Mouse (Mus musculus) liver, embryonic 14.5 days (tissue): ENCODE results near the gene Nfia. TPM values are rescaled to one million over a fixed set of nuclear protein-coding genes. Genes with fewer than 3 reads are reported as not detected.

Source experiments
- ATAC-seq: fragments of 200-750 bp; cut with Nextera tagmentation; 2 replicates; pipeline ENCODE4 v1.8.0; 2017; ENCODE audit warnings: moderate number of reproducible peaks, mild to moderate bottlenecking, moderate library complexity; ENCODE audit not compliant: insufficient read depth
- DNase-seq, 3 experiments: peaks; one replicate each; pipeline ENCODE4 v3.0.0-alpha.2; 2012 to 2013; ENCODE audit warnings: low read depth in 3 of 3, low spot score in 3 of 3
- H3K27ac ChIP-seq: fragments of 300-500 bp; sonication (generic); 2 replicates; pipeline ENCODE4 v1.5.1; 2014; ENCODE audit warnings: moderate library complexity, mild to moderate bottlenecking, control low read depth, inconsistent platforms
- H3K27me3 ChIP-seq: fragments of 300-500 bp; sonication (generic); 2 replicates; pipeline ENCODE4 v1.6.1; 2014; ENCODE audit warnings: mild to moderate bottlenecking, low read length, moderate library complexity; ENCODE audit not compliant: control insufficient read depth, insufficient read depth
- H3K36me3 ChIP-seq: fragments of 300-500 bp; sonication (generic); replicated peaks from 2 replicates; pipeline ENCODE4 v1.6.1; 2014; ENCODE audit warnings: low read depth; ENCODE audit not compliant: control insufficient read depth, insufficient read depth
- H3K4me1 ChIP-seq, 2 experiments: fragments of 200-500 bp in 1 of 2; fragments of 300-500 bp in 1 of 2; sonication (generic) in 1 of 2; replicated peaks; 2 replicates each; pipeline ENCODE4 v1.6.1; 2012 to 2014; ENCODE audit warnings: antibody characterized with exemption in 1 of 2, inconsistent platforms in 1 of 2, low read length in 1 of 2; ENCODE audit not compliant: control insufficient read depth in 2 of 2, insufficient read depth in 2 of 2
- H3K4me2 ChIP-seq: fragments of 300-500 bp; sonication (generic); 2 replicates; pipeline ENCODE4 v1.6.1; 2014; ENCODE audit warnings: low read depth, mild to moderate bottlenecking, control low read depth, moderate library complexity
- H3K4me3 ChIP-seq, 2 experiments: fragments of 200-500 bp in 1 of 2; fragments of 300-500 bp in 1 of 2; sonication (generic) in 1 of 2; 2 replicates each; pipeline ENCODE4 v1.5.1; 2012 to 2014; ENCODE audit warnings: low read depth in 2 of 2, low read length in 2 of 2, mild to moderate bottlenecking in 2 of 2, control low read depth in 1 of 2, inconsistent platforms in 1 of 2, moderate library complexity in 1 of 2; ENCODE audit not compliant: insufficient read depth in 1 of 2
- H3K9ac ChIP-seq: fragments of 300-500 bp; sonication (generic); replicated peaks from 2 replicates; pipeline ENCODE4 v1.6.1; 2014; ENCODE audit warnings: mild to moderate bottlenecking, control low read depth, moderate library complexity
- H3K9me3 ChIP-seq: fragments of 300-500 bp; sonication (generic); 2 replicates; pipeline ENCODE4 v1.6.1; 2016; ENCODE audit warnings: low read length, mixed read lengths; ENCODE audit not compliant: control insufficient read depth
- CTCF ChIP-seq: IDR thresholded peaks from 2 replicates; pipeline ENCODE4 v1.5.1; 2016; ENCODE audit warnings: antibody characterized with exemption, low read depth, control low read depth
- EP300 ChIP-seq: IDR thresholded peaks from 2 replicates; pipeline ENCODE4 v1.6.1; 2016; ENCODE audit warnings: antibody characterized with exemption, low read depth
- WGBS: fragments of 180-500 bp; shearing (Covaris S2); extraction: QIAGEN DNeasy Blood & Tissue Kit; methylation state at CpG from one replicate; pipeline ENCODE4 v1.1.7; 2014; ENCODE audit not compliant: insufficient replicate concordance; 5-methylcytosine and 5-hydroxymethylcytosine counted together
- polyA plus RNA-seq, 2 experiments: library from polyadenylated mRNA; depleted of rRNA in 1 of 2; stranded (reverse) in 1 of 2; unstranded in 1 of 2; fragments of >200 nt; fragmentation: Nextera tagmentation in 1 of 2; extraction: Ambion mirVana in 1 of 2; gene quantifications; 2 replicates each; pipeline versions ENCODE4 v1.2.1 to v1.2.3; 2012 to 2014

The Nfia gene
- polyA plus RNA-seq, 2 experiments = 1.0 to 2.6 TPM

- H3K4me3 ChIP-seq = no peak overlapping the region
- no peaks in the 10 kb centered on the region for H3K27me3 ChIP-seq
- no peak overlapping the region for H3K4me2 ChIP-seq
- no peaks in the 10 kb centered on the region for H3K36me3 ChIP-seq
- no peak overlapping the region for H3K27ac ChIP-seq
- H3K9me3 ChIP-seq = no peaks in the 10 kb centered on the region
- DNase-seq = no peak
- ATAC-seq = no peak
- WGBS = 71% methylated on average over 4 of the region's 4 CpGs
- no peak overlapping the region for H3K9ac ChIP-seq
- no peaks in the 10 kb centered on the region for H3K4me1 ChIP-seq
- TF ChIP-seq EP300 (no peak), CTCF (no peak)
Observed at GRCm38 (mm10) chr4:98115401-98115800, 342.9 kb downstream of the Nfia start.

GRCm38 (mm10) chr4:98116046-98116445 lies 343.5 kb downstream of the Nfia start:
- Histone ChIP-seq H3K36me3 (no peaks in the 10 kb centered on the region), H3K4me2 (no peak overlapping the region), H3K4me3 (no peak overlapping the region), H3K9ac (no peak overlapping the region), H3K27ac (no peak overlapping the region), H3K4me1 (no peaks in the 10 kb centered on the region), H3K27me3 (no peaks in the 10 kb centered on the region), H3K9me3 (no peaks in the 10 kb centered on the region)
- WGBS = 65% methylated on average over 7 of the region's 7 CpGs
- ATAC-seq (no peak), DNase-seq (no peak)
- TF ChIP-seq EP300 (no peak), CTCF (no peak)

- ATAC-seq (no peak), DNase-seq (no peak)
- no peaks in the 10 kb centered on the region for H3K9me3 ChIP-seq
- H3K4me3 ChIP-seq = no peak overlapping the region
- WGBS = 67% methylated on average over 3 of the region's 3 CpGs
- no peaks in the 10 kb centered on the region for H3K27me3 ChIP-seq
- H3K9ac ChIP-seq = no peak overlapping the region
- H3K4me1 ChIP-seq = no peaks in the 10 kb centered on the region
- no peak overlapping the region for H3K4me2 ChIP-seq
- H3K36me3 ChIP-seq = no peaks in the 10 kb centered on the region
- TF ChIP-seq EP300 = no peak
- no peak for TF ChIP-seq CTCF
- no peak overlapping the region for H3K27ac ChIP-seq
Observed at GRCm38 (mm10) chr4:98118126-98118525, 345.6 kb downstream of the Nfia start.

- Histone ChIP-seq H3K9me3 (no peaks in the 10 kb centered on the region), H3K36me3 (no peaks in the 10 kb centered on the region), H3K4me3 (no peak overlapping the region), H3K9ac (no peak overlapping the region), H3K27ac (no peak overlapping the region), H3K27me3 (no peaks in the 10 kb centered on the region), H3K4me1 (no peaks in the 10 kb centered on the region), H3K4me2 (no peak overlapping the region)
- 53% methylated on average over 10 of the region's 10 CpGs for WGBS
- no peak for ATAC-seq
- DNase-seq = no peak
- TF ChIP-seq EP300 (no peak), CTCF (no peak)
Observed at GRCm38 (mm10) chr4:98118761-98119675, 346.5 kb downstream of the Nfia start.

GRCm38 (mm10) chr4:98119949-98120531 lies 347.5 kb downstream of the Nfia start:
- TF ChIP-seq EP300 (no peak), CTCF (no peak)
- Histone ChIP-seq H3K9me3 (no peaks in the 10 kb centered on the region), H3K27ac (no peak overlapping the region), H3K27me3 (no peaks in the 10 kb centered on the region), H3K4me1 (no peaks in the 10 kb centered on the region), H3K4me2 (no peak overlapping the region), H3K9ac (no peak overlapping the region), H3K36me3 (no peaks in the 10 kb centered on the region), H3K4me3 (no peak overlapping the region)
- WGBS = 56% methylated on average over 3 of the region's 3 CpGs
- DNase-seq = no peak
- ATAC-seq = no peak
